Mouse (Mus musculus): ENCODE results near the gene Bend3. TPM values are rescaled to one million over a fixed set of nuclear protein-coding genes. Genes with fewer than 3 reads are reported as not detected.

Bend3 gene
- polyA plus RNA-seq, 1 experiment from 2014 or later = 7.4 TPM

DNA sequence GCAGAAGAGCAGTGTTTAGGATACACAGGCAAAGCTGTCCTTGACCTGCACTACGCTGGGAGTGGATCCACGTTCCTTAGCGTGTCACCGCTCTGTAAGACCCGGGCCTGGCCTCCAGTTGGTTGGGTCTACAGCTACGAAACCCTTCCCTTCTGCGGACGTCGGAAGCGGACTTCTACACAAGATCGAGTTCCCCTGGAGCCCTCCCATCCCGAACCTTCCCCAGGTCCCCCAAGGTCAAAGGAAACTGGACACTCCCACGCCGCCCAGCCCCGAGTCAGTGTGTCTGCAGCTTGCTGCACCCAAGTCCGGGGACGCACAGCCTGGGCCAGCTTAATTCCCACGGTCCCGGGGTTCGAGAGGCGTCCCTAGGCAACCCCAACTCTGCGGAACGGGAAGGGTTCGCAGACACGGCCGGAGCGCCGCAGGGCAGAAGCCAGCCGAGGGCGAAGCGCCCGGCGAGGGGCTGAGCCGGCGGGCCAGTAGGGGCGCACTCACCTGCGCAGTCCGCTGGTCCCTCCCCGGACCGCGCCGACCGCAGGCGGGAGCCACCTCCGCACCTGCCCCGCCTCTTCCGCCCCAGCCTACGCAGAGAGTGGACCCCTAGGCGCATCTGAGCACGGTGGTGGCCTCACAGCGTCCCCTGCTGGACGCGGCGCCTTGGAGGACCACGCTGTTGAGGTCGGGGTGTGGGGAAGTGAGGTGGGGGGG, 62.0 kb downstream of the Bend3 start, which contains the start of gene 1700021F05Rik:
Gene 1700021F05Rik, minus strand, starts transcription at position 553 of the 711 bp plus-strand sequence.
- Histone ChIP-seq H3K27me3 (no peaks in the 10 kb centered on the region), H3K9ac (peak within 1 kb of the TSS; percentile 81), H3K36me3 (peaks cover 11% of the 10 kb centered on the region), H3K4me1 (peaks cover 25% of the 10 kb centered on the region), H3K27ac (peak within 1 kb of the TSS; percentile 86), H3K9me3 (replicated peaks) (no peaks in the 10 kb centered on the region), H3K4me3 (replicated peaks) (peak within 1 kb of the TSS; percentile 80), H3K4me2 (peak within 1 kb of the TSS; percentile 63)
- peak; percentile 99 for ATAC-seq (replicated peaks; ENCODE audit: low FRiP score)
- under 1% methylated on average over 56 of the region's 56 CpGs for WGBS

GRCm38 (mm10) chr10:43541153-43541544, 62.5 kb downstream of the Bend3 start:
- ATAC-seq (replicated peaks; ENCODE audit: low FRiP score) = peak; percentile 1; the same call in 1 of the 2 replicates
- no peak overlapping the region for H3K27ac ChIP-seq
- H3K4me2 ChIP-seq = peak overlapping the region; percentile 63
- H3K36me3 ChIP-seq = peaks cover 5% of the 10 kb centered on the region
- peak overlapping the region; percentile 80 for H3K4me3 ChIP-seq (replicated peaks)
- H3K27me3 ChIP-seq = no peaks in the 10 kb centered on the region
- no peaks in the 10 kb centered on the region for H3K9me3 ChIP-seq (replicated peaks)
- H3K4me1 ChIP-seq = peaks cover 25% of the 10 kb centered on the region
- 33% methylated on average over 8 of the region's 8 CpGs for WGBS
- H3K9ac ChIP-seq = no peak overlapping the region

GRCm38 (mm10) chr10:43549411-43549810, 70.8 kb downstream of the Bend3 start:
- no peak overlapping the region for H3K9ac ChIP-seq
- no peak overlapping the region for H3K27ac ChIP-seq
- H3K36me3 ChIP-seq = no peaks in the 10 kb centered on the region
- H3K4me3 ChIP-seq (replicated peaks) = no peak overlapping the region
- ATAC-seq (replicated peaks; ENCODE audit: low FRiP score) = no peak
- 58% methylated on average over 5 of the region's 5 CpGs for WGBS
- no peaks in the 10 kb centered on the region for H3K9me3 ChIP-seq (replicated peaks)
- H3K4me1 ChIP-seq = peaks cover 9% of the 10 kb centered on the region
- no peaks in the 10 kb centered on the region for H3K27me3 ChIP-seq
- H3K4me2 ChIP-seq = no peak overlapping the region

DNA sequence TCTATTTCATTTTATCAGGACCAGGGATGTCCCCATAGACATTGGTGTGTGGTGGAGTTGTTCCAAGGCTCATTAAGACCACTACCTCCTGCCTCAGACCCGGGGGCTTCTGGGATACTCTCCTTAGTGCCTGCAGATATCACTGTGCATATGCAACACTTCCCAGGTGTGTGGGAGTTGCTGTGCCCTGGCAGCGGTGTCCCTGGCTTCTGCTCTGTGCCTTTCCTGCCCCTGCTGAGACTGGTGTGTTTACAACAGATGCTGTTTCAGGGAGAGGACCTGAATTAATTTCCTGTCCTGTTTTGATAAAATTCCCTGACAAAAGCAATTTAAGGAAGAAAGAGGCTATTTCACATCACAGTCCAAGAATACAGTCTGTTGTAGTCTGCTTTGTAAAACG, 72.3 kb downstream of the Bend3 start:
- Histone ChIP-seq H3K4me2 (no peak overlapping the region), H3K4me3 (replicated peaks) (no peak overlapping the region), H3K4me1 (peaks cover 9% of the 10 kb centered on the region), H3K9ac (no peak overlapping the region), H3K9me3 (replicated peaks) (no peaks in the 10 kb centered on the region), H3K36me3 (no peaks in the 10 kb centered on the region), H3K27me3 (no peaks in the 10 kb centered on the region), H3K27ac (no peak overlapping the region)
- no peak for ATAC-seq (replicated peaks; ENCODE audit: low FRiP score)
- WGBS = 20% methylated on average over 3 of the region's 3 CpGs

DNA sequence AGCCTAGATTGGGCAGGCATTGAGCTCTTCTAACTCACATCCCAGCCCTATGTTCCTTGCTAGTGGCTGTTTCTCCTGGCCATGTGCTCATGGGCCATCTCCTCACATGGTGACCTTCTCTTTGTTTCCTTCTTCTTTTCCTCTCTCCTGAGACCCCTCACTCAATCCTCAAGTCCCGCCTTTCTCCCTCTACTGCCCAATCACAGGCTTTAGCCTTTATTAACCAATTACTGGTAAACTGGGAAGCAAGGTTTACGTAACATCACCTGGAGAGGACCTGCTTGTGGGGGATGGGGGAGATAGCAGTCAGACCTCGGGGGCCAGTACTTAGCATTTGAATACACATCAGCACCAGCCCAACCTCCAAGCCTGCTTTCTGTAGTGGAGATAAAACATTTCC, 72.8 kb downstream of the Bend3 start:
- no peak overlapping the region for H3K9ac ChIP-seq
- no peak for ATAC-seq (replicated peaks; ENCODE audit: low FRiP score)
- H3K36me3 ChIP-seq = no peaks in the 10 kb centered on the region
- H3K4me3 ChIP-seq (replicated peaks) = no peak overlapping the region
- H3K27me3 ChIP-seq = no peaks in the 10 kb centered on the region
- 32% methylated on average over 3 of the region's 3 CpGs for WGBS
- peaks cover 9% of the 10 kb centered on the region for H3K4me1 ChIP-seq
- no peak overlapping the region for H3K4me2 ChIP-seq
- H3K27ac ChIP-seq = no peak overlapping the region
- H3K9me3 ChIP-seq (replicated peaks) = no peaks in the 10 kb centered on the region

DNA sequence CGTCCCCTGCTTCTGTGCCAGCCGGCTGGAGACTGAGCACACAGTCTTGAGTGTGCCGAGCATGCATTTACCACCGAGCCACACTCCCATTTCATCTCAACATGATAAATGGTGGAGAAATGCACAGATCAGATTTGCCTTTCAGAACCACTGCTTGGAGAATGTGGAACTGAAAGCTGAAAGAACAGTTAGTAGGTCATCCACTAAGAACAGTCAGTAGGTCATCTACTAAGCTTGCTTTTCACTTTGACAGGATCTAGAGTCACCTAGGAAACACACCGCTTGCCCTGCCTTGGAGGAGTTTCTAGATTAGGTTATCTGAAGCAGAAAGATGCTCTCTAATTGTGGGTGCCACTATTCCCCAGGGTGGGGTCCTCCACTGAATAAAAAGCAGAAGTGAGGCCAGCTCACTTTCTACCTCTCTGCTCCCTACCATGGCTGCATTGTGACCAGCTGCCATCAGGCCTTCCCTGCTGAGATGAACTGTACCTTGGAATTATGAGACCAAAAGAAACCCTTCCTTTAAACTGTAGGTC, 79.1 kb downstream of the Bend3 start:
- WGBS = 84% methylated on average over 5 of the region's 5 CpGs
- H3K27me3 ChIP-seq = no peaks in the 10 kb centered on the region
- H3K4me3 ChIP-seq (replicated peaks) = no peak overlapping the region

DNA sequence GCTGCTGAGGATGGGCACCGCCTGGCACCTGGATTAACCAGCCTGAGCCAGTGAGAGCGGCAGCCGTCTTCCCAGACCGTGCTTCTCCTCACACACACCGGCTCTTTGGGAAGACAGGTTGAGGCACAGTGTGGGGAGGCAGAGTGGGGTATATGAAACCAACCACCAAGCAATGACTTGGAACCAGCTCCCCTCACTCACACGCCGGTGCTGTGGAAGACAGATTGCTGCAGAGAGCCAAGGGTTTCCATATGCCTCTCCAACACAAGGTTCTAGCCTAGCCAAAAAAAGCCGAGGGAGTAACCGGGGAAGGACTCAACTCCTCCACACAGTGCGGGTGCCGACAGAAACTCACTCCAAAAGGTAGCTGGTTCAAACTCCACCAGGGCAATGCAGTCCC, 80.7 kb downstream of the Bend3 start:
- H3K4me2 ChIP-seq = no peak overlapping the region
- H3K36me3 ChIP-seq = no peaks in the 10 kb centered on the region
- no peak overlapping the region for H3K4me3 ChIP-seq (replicated peaks)
- ATAC-seq (replicated peaks; ENCODE audit: low FRiP score) = no peak
- H3K9me3 ChIP-seq (replicated peaks) = no peaks in the 10 kb centered on the region
- no peak overlapping the region for H3K9ac ChIP-seq
- WGBS = 65% methylated on average over 11 of the region's 11 CpGs
- H3K27ac ChIP-seq = no peak overlapping the region
- H3K4me1 ChIP-seq = no peaks in the 10 kb centered on the region
- H3K27me3 ChIP-seq = no peaks in the 10 kb centered on the region

More for the DNA sequence above, 79.1 kb downstream of the Bend3 start:
- no peak for ATAC-seq (replicated peaks; ENCODE audit: low FRiP score)
- Histone ChIP-seq H3K9me3 (replicated peaks) (no peaks in the 10 kb centered on the region), H3K4me2 (no peak overlapping the region), H3K9ac (no peak overlapping the region), H3K36me3 (no peaks in the 10 kb centered on the region), H3K4me1 (no peaks in the 10 kb centered on the region), H3K27ac (no peak overlapping the region)

- no peak for ATAC-seq (replicated peaks; ENCODE audit: low FRiP score)
- WGBS = 38% methylated on average over 2 of the region's 2 CpGs
- H3K4me1 ChIP-seq = no peaks in the 10 kb centered on the region
- no peak overlapping the region for H3K4me2 ChIP-seq
- H3K9ac ChIP-seq = no peak overlapping the region
- H3K27ac ChIP-seq = no peak overlapping the region
- H3K9me3 ChIP-seq (replicated peaks) = no peaks in the 10 kb centered on the region
- no peak overlapping the region for H3K4me3 ChIP-seq (replicated peaks)
- no peaks in the 10 kb centered on the region for H3K27me3 ChIP-seq
- no peaks in the 10 kb centered on the region for H3K36me3 ChIP-seq
Observed at GRCm38 (mm10) chr10:43560765-43561164, 82.1 kb downstream of the Bend3 start.

GRCm38 (mm10) chr10:43561311-43561710, 82.7 kb downstream of the Bend3 start:
- Histone ChIP-seq H3K36me3 (no peaks in the 10 kb centered on the region), H3K4me3 (replicated peaks) (no peak overlapping the region), H3K27ac (no peak overlapping the region), H3K27me3 (no peaks in the 10 kb centered on the region), H3K4me1 (no peaks in the 10 kb centered on the region), H3K9ac (no peak overlapping the region), H3K9me3 (replicated peaks) (no peaks in the 10 kb centered on the region), H3K4me2 (no peak overlapping the region)
- ATAC-seq (replicated peaks; ENCODE audit: low FRiP score) = no peak
- 90% methylated on average over 2 of the region's 2 CpGs for WGBS

Other genes with a start within 250 kb of the Bend3 start
- 8.3 and 15.2 TPM in 2 replicates for gene Gm9803, start 45.3 kb downstream of the Bend3 start, polyA plus RNA-seq (2015; fragmentation: Nextera tagmentation; extraction: Ambion mirVana)
- gene 1700021F05Rik, start 62.2 kb downstream of the Bend3 start, polyA plus RNA-seq (2015; fragmentation: Nextera tagmentation; extraction: Ambion mirVana) = 74.3 and 77.4 TPM in 2 replicates
- 425 and 436 TPM in 2 replicates for gene Cd24a, start 99.5 kb downstream of the Bend3 start, polyA plus RNA-seq (2015; fragmentation: Nextera tagmentation; extraction: Ambion mirVana)